Mouse (Mus musculus): ENCODE measurements around the gene Vkorc1l1. TPM values are rescaled to one million over a fixed set of nuclear protein-coding genes. Genes with fewer than 3 reads are reported as not detected.
"Not testable (repeated sequence)": the region's sequence is repeated elsewhere in the genome, so short reads cannot be mapped to it uniquely, and the experiment has no call there.

The Vkorc1l1 gene
- polyA plus RNA-seq (2016; fragmentation: Nextera tagmentation; extraction: Ambion mirVana) = 18.3 and 25.8 TPM in 2 replicates

DNA sequence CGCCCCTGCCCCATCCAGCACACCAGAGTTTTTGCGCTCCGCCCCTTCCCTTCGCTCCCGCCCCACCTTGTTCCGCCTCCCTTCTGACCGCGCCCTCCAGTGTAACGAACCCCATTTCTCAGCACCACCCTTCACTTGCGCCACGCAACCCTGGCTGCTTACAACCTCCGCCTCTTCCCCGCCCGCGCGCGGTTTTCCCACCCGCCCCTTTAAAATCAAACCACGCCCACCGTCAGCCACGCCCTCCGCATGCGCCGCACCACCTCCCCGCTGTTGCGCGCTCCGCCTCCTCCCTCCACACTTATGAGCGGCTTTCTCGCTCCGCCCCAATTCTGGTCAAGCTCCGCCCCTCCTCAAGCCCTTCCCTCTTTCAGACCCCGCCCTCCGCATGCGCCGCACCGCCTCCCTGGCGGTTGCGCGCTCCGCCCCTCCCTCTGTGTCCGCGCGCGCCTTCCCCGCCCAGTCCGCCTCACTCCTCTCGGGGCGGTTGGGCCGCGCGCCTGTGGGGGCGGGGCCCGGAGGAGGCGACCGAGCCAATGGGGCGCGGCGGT, at the start of gene Vkorc1l1:
Gene Vkorc1l1, plus strand, starts transcription at position 476 of the 551 bp plus-strand sequence.
- under 1% methylated on average over 59 of the region's 59 CpGs for WGBS

DNA sequence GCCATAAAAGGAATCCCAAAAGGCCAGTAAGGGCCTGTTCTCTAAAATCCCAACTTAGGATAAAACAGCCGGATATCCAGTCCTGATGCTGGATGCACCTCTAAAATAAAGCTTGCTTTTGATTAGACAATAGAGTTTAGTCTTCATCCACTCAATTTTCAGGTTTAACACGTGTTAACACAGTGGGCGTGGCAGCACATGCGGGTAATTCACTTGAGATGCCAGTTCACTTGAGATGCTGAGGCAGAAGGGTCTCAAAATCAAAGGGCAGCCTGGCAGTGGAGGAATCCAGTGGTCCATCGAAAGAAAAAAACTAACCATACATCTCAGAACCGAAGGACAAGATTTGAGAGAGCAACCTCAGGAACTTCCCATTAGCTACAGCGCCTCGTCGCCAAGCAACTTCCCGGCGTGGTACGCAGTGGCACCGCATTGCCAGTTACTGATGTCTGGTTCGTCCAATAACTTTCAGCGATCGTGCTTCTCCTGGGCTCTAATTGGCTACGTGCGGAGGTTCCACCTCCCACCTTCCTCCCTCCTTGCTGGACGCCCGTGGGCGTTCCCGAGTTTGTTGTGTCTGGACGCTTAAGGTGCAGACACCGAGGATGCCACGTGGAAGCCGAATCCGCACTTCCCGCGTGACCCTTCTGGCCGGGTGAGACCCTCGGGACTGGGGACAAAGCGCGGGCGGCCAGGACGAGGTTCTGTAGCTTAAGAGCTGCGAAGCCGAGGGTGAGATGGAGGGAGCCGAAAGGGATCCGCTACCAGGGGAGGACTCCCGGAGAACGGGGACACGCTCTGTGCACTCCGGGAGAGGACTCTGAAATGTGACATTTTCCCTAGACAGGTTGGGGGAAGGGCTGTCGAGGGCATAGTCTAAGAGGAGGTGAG, 46.3 kb upstream of the Vkorc1l1 start, which contains the start of gene Zbed5:
Gene Zbed5, plus strand, starts transcription at position 526 of the 891 bp plus-strand sequence.
- no peaks in the 10 kb centered on the region for H3K27me3 ChIP-seq (ENCODE audit: insufficient read depth, poor library complexity, severe bottlenecking)
- H3K9me3 ChIP-seq = no peaks in the 10 kb centered on the region
- DNase-seq (ENCODE audit: low spot score) = peak; percentile 97
- H3K27ac ChIP-seq = peak within 1 kb of the TSS; percentile 80
- peak within 1 kb of the TSS; percentile 75 for H3K4me3 ChIP-seq
- H3K4me1 ChIP-seq = peaks cover 12% of the 10 kb centered on the region; the same call in 1 of the 2 replicates
- no peaks in the 10 kb centered on the region for H3K36me3 ChIP-seq
- 2% methylated on average over 44 of the region's 44 CpGs for WGBS

More for the DNA sequence above, at the start of gene Vkorc1l1:
- H3K27ac ChIP-seq = peak within 1 kb of the TSS; percentile 93
- no peaks in the 10 kb centered on the region; the same call in none of the 2 replicates for H3K4me1 ChIP-seq
- no peaks in the 10 kb centered on the region for H3K27me3 ChIP-seq (ENCODE audit: insufficient read depth, poor library complexity, severe bottlenecking)
- peak within 1 kb of the TSS; percentile 93 for H3K4me3 ChIP-seq
- H3K9me3 ChIP-seq = no peaks in the 10 kb centered on the region
- DNase-seq (ENCODE audit: low spot score) = peak; percentile 99
- H3K36me3 ChIP-seq = peaks cover 10% of the 10 kb centered on the region; the same call in 1 of the 2 replicates

DNA sequence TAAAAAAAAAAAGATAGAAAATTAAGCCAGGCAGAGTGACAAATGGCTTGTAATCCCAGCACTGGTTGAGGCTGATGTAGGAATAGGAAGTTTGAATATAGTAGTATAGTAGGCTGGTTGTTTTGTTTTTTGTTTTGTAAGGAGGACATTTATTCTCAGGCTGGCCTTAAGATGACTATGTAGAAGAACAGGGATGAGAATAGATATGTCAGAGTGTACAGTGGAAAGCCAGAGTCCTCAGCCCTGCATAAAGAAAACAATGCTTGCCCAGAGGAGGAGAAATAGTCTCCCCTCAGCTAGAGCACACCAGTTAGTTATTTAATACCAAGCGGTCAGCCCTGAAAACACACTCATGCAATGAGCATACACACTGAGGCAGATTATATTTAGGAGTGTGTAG, 43.3 kb upstream of the Vkorc1l1 start, which contains the start of gene Phkg1:
Gene Phkg1, minus strand, starts transcription at position 101 of the 400 bp plus-strand sequence.
- Histone ChIP-seq H3K4me3 (no peak within 1 kb of the TSS), H3K9me3 (no peaks in the 10 kb centered on the region), H3K36me3 (peaks cover 6% of the 10 kb centered on the region; the same call in 1 of the 2 replicates), H3K27me3 (ENCODE audit: insufficient read depth, poor library complexity, severe bottlenecking) (no peaks in the 10 kb centered on the region), H3K27ac (no peak within 1 kb of the TSS), H3K4me1 (peaks cover 12% of the 10 kb centered on the region; the same call in 1 of the 2 replicates)
- no peak for DNase-seq (ENCODE audit: low spot score)
- WGBS = 94% methylated on average over 1 of the region's 1 CpGs

DNA sequence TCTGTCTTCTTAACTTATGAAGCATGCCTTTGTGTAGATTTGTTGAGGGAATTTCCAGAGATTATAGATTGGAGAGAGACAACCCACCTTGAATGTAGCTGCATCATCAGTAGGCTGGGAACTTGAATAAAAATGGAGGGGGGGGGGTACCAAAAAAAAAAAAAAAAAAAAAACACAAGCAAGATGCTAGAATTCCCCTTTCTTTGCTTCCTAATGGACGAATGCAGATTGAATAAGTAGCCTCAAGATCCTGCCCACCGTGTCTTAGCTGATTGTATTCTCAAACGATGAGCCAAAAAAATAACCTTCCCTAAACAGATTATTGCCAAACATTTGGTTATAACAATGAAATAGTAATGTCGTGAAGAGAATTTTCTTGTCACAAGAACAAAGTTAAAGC, 34.0 kb upstream of the Vkorc1l1 start:
- WGBS = 33% methylated on average over 4 of the region's 4 CpGs
- H3K4me3 ChIP-seq = peak overlapping the region; percentile 85
- no peaks in the 10 kb centered on the region for H3K9me3 ChIP-seq
- H3K36me3 ChIP-seq = 0 out of 2 replicates have a peak, but pooled peaks cover 3% of the 10 kb centered on the region
- H3K4me1 ChIP-seq = 0 out of 2 replicates have a peak, but pooled peaks cover 9% of the 10 kb centered on the region
- peaks cover 8% of the 10 kb centered on the region; the same call in 1 of the 2 replicates for H3K27me3 ChIP-seq (ENCODE audit: insufficient read depth, poor library complexity, severe bottlenecking)
- peak overlapping the region; percentile 95 for H3K27ac ChIP-seq
- DNase-seq (ENCODE audit: low spot score) = no peak

DNA sequence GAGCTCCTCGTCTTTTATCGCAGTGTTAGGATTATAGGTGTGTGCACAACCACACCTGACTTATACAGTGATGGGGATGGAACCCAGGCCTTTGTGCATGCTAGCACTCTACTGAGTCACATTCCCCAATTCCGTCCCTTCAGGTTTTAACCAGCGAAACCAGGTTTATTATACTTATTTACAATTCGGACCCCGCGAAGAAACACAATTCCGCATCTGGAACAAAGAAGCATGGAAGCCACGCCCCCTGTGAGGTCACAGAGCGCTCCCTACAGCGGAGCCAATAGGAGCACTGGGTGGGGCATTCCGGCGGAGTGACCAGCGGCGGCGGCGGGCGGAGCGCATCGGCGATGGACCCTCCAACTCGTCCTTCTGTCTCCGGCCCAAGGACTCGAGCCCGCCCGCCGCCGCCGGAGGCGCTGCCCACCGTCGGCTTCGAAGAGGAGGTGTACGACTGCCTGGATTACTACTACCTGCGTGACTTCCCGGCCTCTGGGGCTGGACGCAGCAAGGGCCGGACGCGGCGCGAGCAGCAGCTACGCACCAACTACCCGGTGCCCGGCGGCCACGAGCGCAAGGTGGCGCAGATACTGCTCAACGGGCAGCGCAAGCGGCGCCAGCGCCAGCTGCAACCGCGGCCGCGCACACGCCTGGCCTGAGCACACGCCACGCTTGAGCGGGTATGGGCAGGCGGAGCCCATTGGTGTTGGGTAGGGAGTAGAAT, 33.4 kb upstream of the Vkorc1l1 start, which contains the start of gene Nupr1l:
Gene Nupr1l, plus strand, starts transcription at position 299 of the 724 bp plus-strand sequence.
- Histone ChIP-seq H3K27ac (peak within 1 kb of the TSS; percentile 95), H3K36me3 (no peaks in the 10 kb centered on the region), H3K27me3 (ENCODE audit: insufficient read depth, poor library complexity, severe bottlenecking) (peaks cover 8% of the 10 kb centered on the region; the same call in 1 of the 2 replicates), H3K4me1 (0 out of 2 replicates have a peak, but pooled peaks cover 9% of the 10 kb centered on the region), H3K9me3 (no peaks in the 10 kb centered on the region), H3K4me3 (peak within 1 kb of the TSS; percentile 85)
- WGBS = under 1% methylated on average over 63 of the region's 63 CpGs
- DNase-seq (ENCODE audit: low spot score) = peak; percentile 98

DNA sequence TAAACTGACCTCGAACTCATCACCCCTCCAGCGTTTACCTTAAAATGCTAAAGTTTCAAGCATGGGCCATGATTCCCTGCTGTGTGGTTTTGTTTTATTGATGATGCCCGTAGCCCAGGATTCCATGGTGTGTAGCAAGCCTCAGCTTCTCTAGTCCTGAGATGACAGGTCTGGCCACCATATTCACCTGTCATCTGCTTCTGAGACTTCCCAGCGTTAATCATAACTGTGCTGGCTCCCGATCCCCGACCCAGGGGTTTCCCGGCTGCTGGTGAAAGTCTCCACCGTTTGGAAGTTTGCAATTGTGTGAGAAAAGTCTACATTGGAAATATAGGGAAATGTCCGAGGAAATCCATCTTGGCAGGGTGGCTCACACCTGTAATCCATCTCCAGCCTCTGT, 32.6 kb upstream of the Vkorc1l1 start:
- 68% methylated on average over 9 of the region's 9 CpGs for WGBS
- no peak for DNase-seq (ENCODE audit: low spot score)
- Histone ChIP-seq H3K36me3 (no peaks in the 10 kb centered on the region), H3K4me3 (peak overlapping the region; percentile 85), H3K9me3 (no peaks in the 10 kb centered on the region), H3K27me3 (ENCODE audit: insufficient read depth, poor library complexity, severe bottlenecking) (peaks cover 8% of the 10 kb centered on the region; the same call in 1 of the 2 replicates), H3K4me1 (0 out of 2 replicates have a peak, but pooled peaks cover 9% of the 10 kb centered on the region), H3K27ac (peak overlapping the region; percentile 95; the same call in 1 of the 2 replicates)

DNA sequence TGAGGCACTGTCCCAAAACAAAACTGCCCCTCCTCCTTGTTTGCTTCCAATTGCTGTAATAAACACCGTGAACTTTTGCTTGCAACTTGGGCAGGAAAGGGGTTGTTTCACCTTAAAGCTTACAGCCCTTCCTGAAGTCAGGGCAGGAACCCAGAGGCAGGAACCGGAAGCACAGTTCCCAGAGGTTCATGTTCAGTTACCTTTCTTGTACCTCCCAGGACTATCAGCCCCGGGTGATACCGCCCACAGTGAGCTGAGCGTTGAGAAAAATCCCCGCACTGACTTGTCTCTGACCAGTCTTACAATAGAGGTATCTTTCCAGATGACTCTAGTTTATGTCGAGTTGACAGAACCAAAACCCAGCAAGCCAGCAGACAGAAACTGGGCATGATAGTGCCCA, 32.2 kb upstream of the Vkorc1l1 start:
- H3K27ac ChIP-seq = no peak overlapping the region
- 76% methylated on average over 7 of the region's 7 CpGs for WGBS
- DNase-seq (ENCODE audit: low spot score) = no peak
- H3K27me3 ChIP-seq (ENCODE audit: insufficient read depth, poor library complexity, severe bottlenecking) = peaks cover 8% of the 10 kb centered on the region; the same call in 1 of the 2 replicates
- no peak overlapping the region for H3K4me3 ChIP-seq
- 0 out of 2 replicates have a peak, but pooled peaks cover 9% of the 10 kb centered on the region for H3K4me1 ChIP-seq
- no peaks in the 10 kb centered on the region for H3K36me3 ChIP-seq
- no peaks in the 10 kb centered on the region for H3K9me3 ChIP-seq

DNA sequence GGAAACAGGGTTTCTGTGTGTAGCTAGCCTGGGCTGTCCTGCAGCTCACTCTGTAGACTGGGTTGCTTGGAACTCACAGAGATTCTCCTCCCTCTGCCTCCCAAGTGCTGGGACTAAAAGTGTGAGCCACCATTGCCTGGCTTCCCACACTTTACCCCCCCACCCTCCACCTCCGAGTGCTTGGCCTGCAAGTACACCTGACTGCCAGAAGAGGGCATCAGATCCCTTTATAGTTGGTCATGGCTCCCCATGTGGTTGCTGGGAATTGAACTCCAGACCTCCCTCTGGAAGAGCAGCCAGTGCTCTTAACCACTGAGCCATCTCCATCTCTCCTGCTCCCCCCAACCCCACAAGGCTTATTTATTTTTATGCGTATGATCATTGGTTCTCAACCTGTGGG, 27.7 kb upstream of the Vkorc1l1 start:
- Histone ChIP-seq H3K36me3 (no peaks in the 10 kb centered on the region), H3K4me3 (no peak overlapping the region), H3K27me3 (ENCODE audit: insufficient read depth, poor library complexity, severe bottlenecking) (peaks cover 8% of the 10 kb centered on the region; the same call in 1 of the 2 replicates), H3K4me1 (0 out of 2 replicates have a peak, but pooled peaks cover 3% of the 10 kb centered on the region), H3K9me3 (no peaks in the 10 kb centered on the region), H3K27ac (no peak overlapping the region)
- no peak for DNase-seq (ENCODE audit: low spot score)
- WGBS = 35% methylated on average over 2 of the region's 2 CpGs

DNA sequence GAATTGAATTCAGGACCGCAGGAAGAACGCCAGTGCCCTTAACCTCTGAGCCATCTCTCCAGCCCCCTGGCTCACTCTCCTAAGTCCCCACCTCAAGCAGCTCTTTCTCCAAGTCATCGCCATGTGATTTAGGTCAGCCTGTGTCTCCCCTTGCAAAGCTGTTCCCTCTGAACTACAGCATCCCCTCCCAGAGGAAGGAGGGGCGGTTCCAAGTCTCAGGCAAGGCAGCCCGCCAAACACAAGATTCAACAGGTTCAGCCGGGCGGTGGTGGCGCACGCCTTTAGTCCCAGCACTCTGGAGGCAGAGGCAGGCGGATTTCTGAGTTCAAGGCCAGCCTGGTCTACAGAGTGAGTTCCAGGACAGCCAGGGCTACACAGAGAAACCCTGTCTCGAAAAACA, 26.3 kb upstream of the Vkorc1l1 start:
- H3K36me3 ChIP-seq; H3K27me3 ChIP-seq (ENCODE audit: insufficient read depth, poor library complexity, severe bottlenecking); H3K27ac ChIP-seq; H3K4me3 ChIP-seq; DNase-seq (ENCODE audit: low spot score); H3K4me1 ChIP-seq; H3K9me3 ChIP-seq: not testable (repeated sequence)
- 82% methylated on average over 11 of the region's 11 CpGs for WGBS

DNA sequence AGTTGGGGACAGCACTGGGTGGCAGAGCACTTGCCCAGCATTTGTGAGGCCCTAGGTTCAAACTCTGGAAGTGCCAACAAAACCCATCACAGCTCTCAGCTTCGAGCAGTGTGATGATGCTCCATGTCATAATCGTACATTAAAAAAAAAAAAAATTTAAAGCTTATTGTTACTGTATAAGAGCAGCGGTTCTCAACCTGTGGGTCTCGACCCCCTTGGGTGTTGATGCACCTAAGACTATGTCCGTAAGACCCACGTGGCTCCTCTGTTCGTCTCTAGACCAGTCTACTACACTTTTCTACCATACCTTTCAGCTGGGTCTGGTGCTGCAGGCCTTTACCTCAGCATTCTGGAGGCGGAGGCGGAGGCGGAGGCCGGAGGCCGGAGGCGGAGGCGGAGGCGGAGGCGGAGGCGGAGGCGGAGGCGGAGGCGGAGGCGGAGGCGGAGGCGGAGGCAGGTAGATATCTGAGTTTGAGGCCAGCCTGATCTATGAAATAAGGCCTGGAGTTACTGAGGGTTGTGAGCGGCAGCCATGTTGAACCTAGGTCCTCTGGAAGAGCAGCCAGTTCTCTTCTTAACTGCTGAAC, 23.6 kb upstream of the Vkorc1l1 start:
- WGBS = 82% methylated on average over 24 of the region's 24 CpGs
- H3K9me3 ChIP-seq = no peaks in the 10 kb centered on the region
- H3K27ac ChIP-seq = no peak overlapping the region
- H3K27me3 ChIP-seq (ENCODE audit: insufficient read depth, poor library complexity, severe bottlenecking) = no peaks in the 10 kb centered on the region
- H3K36me3 ChIP-seq = no peaks in the 10 kb centered on the region
- DNase-seq (ENCODE audit: low spot score) = no peak
- H3K4me1 ChIP-seq = no peaks in the 10 kb centered on the region
- H3K4me3 ChIP-seq = no peak overlapping the region

DNA sequence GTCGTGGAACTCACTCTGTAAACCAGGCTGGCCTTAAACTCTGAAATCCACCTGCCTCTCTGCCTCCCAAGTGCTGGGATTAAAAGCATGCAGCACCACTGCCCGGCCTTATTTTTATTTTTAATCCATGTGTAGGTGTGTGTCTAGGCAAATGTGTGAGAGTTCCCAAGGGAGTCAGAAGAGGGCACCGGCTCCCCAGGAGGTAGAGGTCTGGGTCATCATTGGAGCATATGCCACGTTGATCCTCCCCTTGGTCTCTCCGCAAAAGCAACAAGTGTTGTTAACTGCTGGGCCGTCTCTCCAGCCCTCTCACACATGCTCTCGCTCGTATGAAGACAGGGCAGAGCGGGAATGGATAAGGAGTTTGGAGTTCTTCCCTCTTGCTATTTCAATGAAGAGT, 23.0 kb upstream of the Vkorc1l1 start:
- H3K4me3 ChIP-seq = no peak overlapping the region
- H3K4me1 ChIP-seq = no peaks in the 10 kb centered on the region
- H3K9me3 ChIP-seq = no peaks in the 10 kb centered on the region
- no peaks in the 10 kb centered on the region for H3K36me3 ChIP-seq
- no peak overlapping the region for H3K27ac ChIP-seq
- no peaks in the 10 kb centered on the region for H3K27me3 ChIP-seq (ENCODE audit: insufficient read depth, poor library complexity, severe bottlenecking)
- WGBS = 69% methylated on average over 9 of the region's 9 CpGs
- no peak for DNase-seq (ENCODE audit: low spot score)

DNA sequence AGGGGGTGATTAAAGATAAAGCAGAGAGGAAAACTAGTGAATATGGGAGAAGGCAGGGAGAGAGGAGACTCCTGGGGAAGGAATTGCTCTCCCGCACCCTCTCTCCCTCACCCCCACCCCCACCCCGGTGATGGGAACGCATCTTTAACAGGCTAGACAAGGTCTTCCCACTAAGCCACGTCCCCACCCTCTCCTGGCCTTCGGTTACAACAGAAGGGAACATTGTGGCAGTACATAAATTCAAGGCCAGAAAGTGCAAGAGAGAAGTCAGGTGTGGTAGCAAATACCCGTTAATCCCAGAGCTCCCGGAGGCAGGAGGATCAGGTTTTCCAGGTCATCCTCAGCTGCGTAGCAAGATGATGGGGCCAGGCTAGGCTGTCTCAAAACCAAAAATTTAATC, 22.4 kb upstream of the Vkorc1l1 start:
- no peaks in the 10 kb centered on the region for H3K9me3 ChIP-seq
- no peak for DNase-seq (ENCODE audit: low spot score)
- H3K27ac ChIP-seq = no peak overlapping the region
- H3K27me3 ChIP-seq (ENCODE audit: insufficient read depth, poor library complexity, severe bottlenecking) = no peaks in the 10 kb centered on the region
- H3K4me3 ChIP-seq = no peak overlapping the region
- no peaks in the 10 kb centered on the region for H3K4me1 ChIP-seq
- no peaks in the 10 kb centered on the region for H3K36me3 ChIP-seq
- 56% methylated on average over 8 of the region's 8 CpGs for WGBS

Data from heart, embryonic 10.5 days (tissue).